Mouse (Mus musculus): ENCODE results near the gene Aurka.

The Aurka gene

DNA sequence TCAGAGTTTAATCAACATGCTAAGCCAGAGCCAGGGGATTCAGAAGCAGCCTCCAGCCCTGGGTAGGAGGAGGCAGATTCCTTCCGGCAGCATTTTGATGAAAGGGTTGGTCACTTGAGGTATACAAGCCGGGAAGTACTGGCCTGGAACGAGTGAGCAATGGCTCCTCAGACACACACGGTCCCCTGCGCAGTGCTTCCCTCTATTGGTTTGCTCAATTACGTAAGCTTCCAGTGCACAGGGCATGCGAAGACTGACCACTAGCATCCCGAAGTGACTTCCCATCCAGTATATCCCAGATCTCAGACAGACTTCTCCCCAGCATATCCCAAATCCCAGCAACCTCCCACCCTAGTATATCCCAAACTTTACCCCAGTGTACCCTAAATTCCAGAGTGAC lies 42.1 kb downstream of the Aurka start:
- DNase-seq (ENCODE audit: low spot score) = no peak

DNA sequence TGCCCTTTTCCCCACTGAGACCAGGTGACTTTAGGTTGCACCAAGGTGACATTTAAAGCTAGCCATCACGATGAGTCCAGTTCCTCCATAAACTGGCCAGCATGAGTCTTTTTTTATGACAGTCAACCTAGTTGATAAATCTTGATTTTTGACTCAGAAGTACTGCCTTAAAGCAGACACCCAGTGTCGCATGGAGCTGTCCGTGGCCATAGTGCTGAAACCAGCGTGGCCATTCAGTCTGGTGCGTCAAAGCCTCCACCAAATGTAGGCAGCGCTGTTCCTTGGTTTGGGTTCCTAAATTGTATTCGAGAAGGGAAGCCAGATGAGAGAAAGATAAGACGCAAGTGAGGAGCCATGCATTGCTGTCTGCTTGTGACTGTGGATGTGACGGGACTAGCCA lies 49.5 kb downstream of the Aurka start:
- DNase-seq (ENCODE audit: low spot score) = no peak

DNA sequence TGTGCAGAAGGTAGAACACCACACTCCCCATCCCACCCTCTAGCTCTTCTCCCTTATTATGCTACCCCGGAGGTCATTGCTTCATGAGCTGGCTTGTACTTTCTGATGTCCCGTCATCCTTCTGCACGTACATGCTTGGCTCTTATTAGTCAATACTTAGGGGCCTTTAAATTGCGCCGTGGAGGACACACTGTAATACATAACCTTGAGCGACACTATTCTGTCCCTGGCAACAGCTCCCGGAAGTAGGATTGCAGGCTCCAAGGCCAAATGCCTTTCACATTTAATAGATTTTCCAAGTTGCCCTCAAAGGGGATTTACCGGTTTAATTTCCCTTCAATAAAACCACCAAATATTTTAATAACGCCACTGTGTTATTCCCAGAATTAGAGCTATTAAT lies 58.6 kb downstream of the Aurka start:
- DNase-seq (ENCODE audit: low spot score) = no peak

DNA sequence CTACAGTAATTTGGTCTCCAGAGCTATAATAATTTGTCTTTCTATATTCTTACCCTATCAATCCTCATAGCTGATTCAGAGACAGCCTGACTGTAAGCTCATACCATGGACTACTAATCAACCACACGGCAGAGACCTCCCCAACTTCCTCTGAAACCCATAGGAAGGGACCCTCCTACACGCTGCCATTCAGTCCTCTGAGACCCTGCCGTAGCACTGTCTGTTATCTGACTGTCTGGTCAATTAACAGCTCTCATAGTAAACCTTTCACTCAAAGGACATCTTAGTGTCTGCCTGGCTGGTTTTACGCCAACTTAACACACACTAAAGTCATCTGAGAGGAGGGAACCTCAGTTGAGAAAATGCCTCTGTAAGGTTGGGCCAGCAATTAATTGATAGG lies 63.8 kb downstream of the Aurka start:
- no peak for DNase-seq (ENCODE audit: low spot score)
